Mouse (Mus musculus) heart, embryonic 13.5 days (tissue): ENCODE results near the gene Hyal3. TPM values are rescaled to one million over a fixed set of nuclear protein-coding genes. Genes with fewer than 3 reads are reported as not detected.

ENCODE experiments used
- ATAC-seq: fragments of 200-750 bp; cut with Nextera tagmentation; 2 replicates; pipeline ENCODE4 v1.8.0; 2017; ENCODE audit warnings: moderate TSS enrichment; ENCODE audit not compliant: insufficient number of reproducible peaks, low FRiP score, low TSS enrichment; ENCODE audit errors: extremely low read depth
- H3K27ac ChIP-seq: fragments of 300-500 bp; sonication (generic); replicated peaks from 2 replicates; pipeline ENCODE4 v1.5.1; 2015; ENCODE audit warnings: moderate library complexity, mild to moderate bottlenecking, inconsistent platforms
- H3K27me3 ChIP-seq: fragments of 300-500 bp; sonication (generic); replicated peaks from 2 replicates; pipeline ENCODE4 v1.6.1; 2015; ENCODE audit warnings: mild to moderate bottlenecking, inconsistent platforms
- H3K36me3 ChIP-seq: fragments of 300-500 bp; sonication (generic); 2 replicates; pipeline ENCODE4 v1.6.1; 2015; ENCODE audit warnings: mild to moderate bottlenecking, inconsistent platforms
- H3K4me1 ChIP-seq: fragments of 300-500 bp; sonication (generic); 2 replicates; pipeline ENCODE4 v1.6.1; 2015; ENCODE audit warnings: inconsistent platforms
- H3K4me2 ChIP-seq: fragments of 300-500 bp; sonication (generic); 2 replicates; pipeline ENCODE4 v1.6.1; 2015; ENCODE audit warnings: inconsistent platforms, mild to moderate bottlenecking, moderate library complexity
- H3K4me3 ChIP-seq: fragments of 300-500 bp; sonication (generic); 2 replicates; pipeline ENCODE4 v1.5.1; 2015; ENCODE audit warnings: moderate library complexity, mild to moderate bottlenecking, inconsistent platforms
- H3K9ac ChIP-seq: fragments of 300-500 bp; sonication (generic); 2 replicates; pipeline ENCODE4 v1.6.1; 2015; ENCODE audit warnings: inconsistent platforms, mild to moderate bottlenecking, moderate library complexity
- H3K9me3 ChIP-seq: fragments of 300-500 bp; sonication (generic); 2 replicates; pipeline ENCODE4 v1.6.1; 2016; ENCODE audit warnings: inconsistent platforms
- WGBS: fragments of 180-500 bp; shearing (Covaris S2); methylation state at CpG from one replicate; pipeline ENCODE4 v1.1.7; 2015; ENCODE audit warnings: mixed read lengths; 5-methylcytosine and 5-hydroxymethylcytosine counted together
- polyA plus RNA-seq: library from polyadenylated mRNA; unstranded; fragments of >200 nt; fragmentation: Nextera tagmentation; extraction: Ambion mirVana; gene quantifications from 2 replicates; pipeline ENCODE4 v1.2.1, GENCODE M21; 2015

Hyal3 gene
- polyA plus RNA-seq, 1 experiment from 2014 or later: 0.68 TPM

DNA sequence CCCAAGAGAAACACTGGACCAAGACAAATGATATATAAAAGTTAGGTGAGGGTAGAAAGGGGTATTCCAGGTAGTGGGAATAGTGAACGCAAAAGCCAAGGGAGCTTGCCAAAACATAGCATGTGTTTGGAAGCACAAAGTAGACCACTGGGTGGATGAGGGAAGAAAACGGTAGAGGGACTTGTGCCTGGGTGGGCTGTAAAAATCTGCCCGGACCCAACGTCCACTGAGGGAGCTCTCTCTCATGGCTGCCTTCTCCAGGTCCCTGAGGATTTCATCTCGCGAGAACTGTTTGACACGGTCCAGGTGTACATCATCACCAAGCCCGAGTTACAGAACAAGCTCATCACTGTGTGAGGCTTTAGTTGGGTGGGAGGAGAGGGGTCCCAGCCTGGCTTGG is 37.9 kb upstream of the Hyal3 start:
- H3K4me3 ChIP-seq: peak overlapping the region; percentile 74
- WGBS: 40% methylated on average over 8 of the region's 8 CpGs
- peak overlapping the region; percentile 97 for H3K4me2 ChIP-seq
- peaks cover 5% of the 10 kb centered on the region; the same call in 1 of the 2 replicates for H3K27me3 ChIP-seq
- H3K4me1 ChIP-seq: peaks cover 32% of the 10 kb centered on the region
- peak overlapping the region; percentile 93 for H3K9ac ChIP-seq
- H3K27ac ChIP-seq: no peak overlapping the region
- no peak for ATAC-seq
- peaks cover 49% of the 10 kb centered on the region for H3K36me3 ChIP-seq
- H3K9me3 ChIP-seq: no peaks in the 10 kb centered on the region

DNA sequence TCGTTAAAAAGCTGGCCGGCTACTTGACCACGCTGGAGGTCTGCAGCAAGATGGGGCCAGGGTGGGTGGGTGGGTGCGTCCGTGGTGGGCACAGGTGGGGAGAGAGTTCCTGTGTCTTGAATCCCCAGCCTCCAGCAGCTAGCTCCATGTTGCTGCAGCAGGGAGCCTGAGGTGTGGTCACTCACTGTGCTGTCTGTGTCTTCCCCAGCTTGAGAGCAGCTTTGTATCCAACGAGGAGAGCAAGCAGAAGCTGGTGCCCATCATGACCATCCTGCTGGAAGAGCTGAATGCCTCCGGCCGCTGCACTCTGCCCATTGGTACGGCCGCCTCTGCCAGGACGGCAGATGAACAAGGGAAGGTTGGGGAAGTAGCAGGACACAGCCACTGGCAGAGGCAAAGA is 37.3 kb upstream of the Hyal3 start:
- no peak for ATAC-seq
- Histone ChIP-seq H3K9ac (peak overlapping the region; percentile 93), H3K9me3 (no peaks in the 10 kb centered on the region), H3K36me3 (peaks cover 43% of the 10 kb centered on the region), H3K4me2 (peak overlapping the region; percentile 97; the same call in 1 of the 2 replicates), H3K4me3 (0 out of 2 replicates have a peak overlapping the region, but pooled peaks have one; percentile 74), H3K27me3 (peaks cover 10% of the 10 kb centered on the region; the same call in 1 of the 2 replicates), H3K4me1 (peaks cover 32% of the 10 kb centered on the region), H3K27ac (no peak overlapping the region)
- 83% methylated on average over 11 of the region's 11 CpGs for WGBS

DNA sequence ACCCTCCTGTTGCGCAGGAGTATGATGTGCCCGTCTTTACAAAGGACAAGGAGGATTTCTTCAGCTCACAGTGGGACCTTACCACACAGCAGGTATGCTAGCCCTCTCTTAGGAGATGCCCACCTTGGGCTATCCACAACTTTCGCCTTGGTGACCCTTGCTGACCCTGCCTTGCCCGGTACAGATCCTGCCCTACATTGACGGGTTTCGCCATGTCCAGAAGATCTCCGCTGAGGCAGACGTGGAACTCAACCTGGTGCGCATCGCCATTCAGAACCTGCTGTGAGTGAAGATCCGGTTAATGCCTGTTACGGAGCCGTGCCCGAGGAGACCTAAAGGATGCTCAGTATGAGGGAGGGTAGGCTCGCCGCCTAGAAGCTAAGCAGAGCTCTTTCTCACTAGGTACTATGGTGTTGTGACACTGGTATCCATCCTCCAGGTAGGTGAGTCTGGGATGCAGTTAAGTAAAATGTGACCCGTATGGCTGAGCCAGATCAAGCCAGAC is 36.4 kb upstream of the Hyal3 start:
- ATAC-seq: no peak
- H3K9me3 ChIP-seq: no peaks in the 10 kb centered on the region
- peaks cover 32% of the 10 kb centered on the region for H3K4me1 ChIP-seq
- no peak overlapping the region for H3K9ac ChIP-seq
- peaks cover 34% of the 10 kb centered on the region for H3K36me3 ChIP-seq
- peaks cover 20% of the 10 kb centered on the region for H3K27me3 ChIP-seq
- H3K4me3 ChIP-seq: no peak overlapping the region
- H3K4me2 ChIP-seq: no peak overlapping the region
- 93% methylated on average over 17 of the region's 17 CpGs for WGBS
- no peak overlapping the region for H3K27ac ChIP-seq

DNA sequence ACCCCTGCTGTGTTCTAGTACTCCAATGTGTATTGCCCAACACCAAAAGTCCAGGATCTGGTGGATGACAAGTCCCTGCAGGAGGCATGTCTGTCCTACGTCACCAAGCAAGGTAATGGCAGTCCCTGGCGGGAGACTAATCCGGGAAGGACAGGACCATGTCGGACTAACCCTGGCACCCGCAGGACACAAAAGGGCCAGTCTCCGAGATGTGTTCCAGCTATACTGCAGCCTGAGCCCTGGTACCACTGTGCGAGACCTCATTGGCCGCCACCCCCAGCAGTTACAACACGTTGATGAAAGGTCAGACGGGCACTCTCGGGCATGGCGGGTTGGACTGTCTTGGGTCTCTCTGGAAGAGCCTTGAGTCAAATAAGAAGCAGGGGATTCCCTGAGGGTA is 35.9 kb upstream of the Hyal3 start:
- peaks cover 32% of the 10 kb centered on the region for H3K4me1 ChIP-seq
- WGBS: 89% methylated on average over 12 of the region's 12 CpGs
- H3K9ac ChIP-seq: no peak overlapping the region
- H3K4me2 ChIP-seq: no peak overlapping the region
- H3K4me3 ChIP-seq: no peak overlapping the region
- peaks cover 29% of the 10 kb centered on the region for H3K36me3 ChIP-seq
- H3K27ac ChIP-seq: no peak overlapping the region
- H3K27me3 ChIP-seq: peaks cover 25% of the 10 kb centered on the region
- ATAC-seq: no peak
- H3K9me3 ChIP-seq: no peaks in the 10 kb centered on the region

- Histone ChIP-seq H3K27me3 (peaks cover 29% of the 10 kb centered on the region), H3K36me3 (peaks cover 24% of the 10 kb centered on the region), H3K27ac (no peak overlapping the region), H3K4me3 (no peak overlapping the region), H3K4me2 (no peak overlapping the region), H3K9me3 (no peaks in the 10 kb centered on the region), H3K9ac (no peak overlapping the region), H3K4me1 (peaks cover 32% of the 10 kb centered on the region)
- no peak for ATAC-seq
- 78% methylated on average over 10 of the region's 10 CpGs for WGBS
Observed at GRCm38 (mm10) chr9:107545199-107545598, 35.4 kb upstream of the Hyal3 start.

DNA sequence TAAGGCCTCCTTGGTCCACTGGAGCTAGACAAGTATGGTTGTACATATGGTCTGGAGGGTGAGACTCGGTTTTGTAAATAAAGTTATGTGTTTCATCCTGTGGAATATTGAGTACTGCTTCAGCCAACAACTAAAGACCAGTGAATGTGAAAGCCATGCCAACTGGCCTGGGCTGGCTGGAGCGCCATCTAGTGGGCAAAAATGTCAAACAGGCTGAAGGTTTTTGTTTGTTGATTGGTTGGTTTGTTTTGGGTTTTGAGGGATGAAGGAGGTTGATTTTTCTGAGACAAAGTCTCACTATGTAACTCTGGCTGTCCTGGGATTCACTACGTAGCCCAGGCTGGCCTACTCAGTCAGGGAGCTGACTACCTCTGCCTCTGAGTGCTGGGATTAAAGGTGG is 35.0 kb upstream of the Hyal3 start:
- WGBS: 8% methylated on average over 3 of the region's 3 CpGs

GRCm38 (mm10) chr9:107547026-107547425 is 33.6 kb upstream of the Hyal3 start, which contains the start of gene Zmynd10:
Gene Zmynd10 (plus strand): TSS chr9:107547298.
- Histone ChIP-seq H3K4me1 (peaks cover 38% of the 10 kb centered on the region), H3K27ac (0 out of 2 replicates have a peak within 1 kb of the TSS, but pooled peaks have one; percentile 12), H3K4me2 (peak within 1 kb of the TSS; percentile 61), H3K9me3 (no peaks in the 10 kb centered on the region), H3K4me3 (peak within 1 kb of the TSS; percentile 20), H3K36me3 (peaks cover 23% of the 10 kb centered on the region), H3K9ac (peak within 1 kb of the TSS; percentile 63), H3K27me3 (peaks cover 39% of the 10 kb centered on the region)
- 5% methylated on average over 20 of the region's 20 CpGs for WGBS
- ATAC-seq: no peak

More for the DNA sequence above, 35.0 kb upstream of the Hyal3 start:
- Histone ChIP-seq H3K36me3 (peaks cover 23% of the 10 kb centered on the region), H3K9ac (no peak overlapping the region), H3K27ac (no peak overlapping the region), H3K4me1 (peaks cover 33% of the 10 kb centered on the region), H3K4me3 (no peak overlapping the region), H3K27me3 (peaks cover 33% of the 10 kb centered on the region), H3K9me3 (no peaks in the 10 kb centered on the region), H3K4me2 (no peak overlapping the region)
- no peak for ATAC-seq

DNA sequence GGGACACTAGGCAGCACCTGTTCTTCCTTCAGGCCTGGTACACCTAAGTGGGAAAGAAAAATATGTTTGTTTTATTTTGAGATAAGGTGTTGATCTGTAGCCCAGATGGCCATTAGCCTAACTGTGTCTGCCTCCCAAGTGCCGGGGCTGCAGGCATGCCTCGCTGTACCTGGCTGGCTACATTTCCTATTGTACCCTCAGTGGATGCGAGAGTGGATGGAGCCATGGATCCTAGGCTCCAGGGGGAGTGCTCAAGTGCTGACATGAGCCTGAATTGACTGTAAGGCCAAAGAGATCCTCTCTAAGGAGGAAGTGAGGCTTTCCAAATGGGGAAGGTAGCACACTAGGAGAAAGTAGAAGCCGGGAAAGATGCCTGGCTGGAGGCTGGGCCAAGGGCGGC is 32.7 kb upstream of the Hyal3 start:
- Histone ChIP-seq H3K9me3 (no peaks in the 10 kb centered on the region), H3K4me3 (no peak overlapping the region), H3K36me3 (peaks cover 23% of the 10 kb centered on the region), H3K27ac (no peak overlapping the region), H3K9ac (no peak overlapping the region), H3K4me2 (no peak overlapping the region), H3K4me1 (peaks cover 39% of the 10 kb centered on the region), H3K27me3 (peaks cover 45% of the 10 kb centered on the region)
- no peak for ATAC-seq
- WGBS: 74% methylated on average over 5 of the region's 5 CpGs

- no peak for ATAC-seq
Observed at GRCm38 (mm10) chr9:107548820-107549219, 31.8 kb upstream of the Hyal3 start.

DNA sequence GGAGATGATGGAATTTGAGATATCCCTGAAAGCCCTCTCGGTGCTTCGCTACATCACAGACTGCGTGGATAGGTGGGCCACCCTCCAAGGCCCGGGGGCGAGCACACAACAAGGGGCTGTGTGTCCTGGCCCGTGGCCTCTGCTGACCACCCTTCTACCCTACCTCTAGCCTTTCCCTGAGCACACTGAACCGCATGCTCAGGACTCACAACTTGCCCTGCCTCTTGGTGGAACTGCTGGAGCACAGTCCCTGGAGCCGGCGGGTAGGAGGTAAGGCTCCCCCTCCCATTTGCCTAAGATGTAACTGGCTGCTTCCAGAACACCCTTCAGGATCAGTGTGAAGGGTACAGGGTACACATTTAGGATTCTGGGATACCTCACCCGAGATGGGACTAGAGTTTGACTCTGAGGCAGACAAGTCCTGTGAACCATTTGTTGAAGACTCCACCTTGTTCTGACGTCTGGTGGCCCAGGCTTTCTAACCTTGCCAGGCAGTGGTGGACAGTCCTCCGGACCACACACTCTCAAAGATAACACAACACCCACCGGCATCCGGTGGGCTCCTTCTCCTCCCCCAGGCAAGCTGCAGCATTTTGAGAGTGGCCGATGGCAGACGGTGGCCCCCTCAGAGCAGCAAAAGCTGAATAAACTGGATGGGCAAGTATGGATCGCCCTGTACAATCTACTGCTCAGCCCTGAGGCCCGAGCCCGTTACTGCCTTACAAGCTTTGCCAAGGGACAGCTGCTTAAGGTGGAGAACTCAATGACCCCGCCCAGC is 31.1 kb upstream of the Hyal3 start:
- peaks cover 46% of the 10 kb centered on the region for H3K27me3 ChIP-seq
- no peak overlapping the region for H3K27ac ChIP-seq
- H3K4me2 ChIP-seq: no peak overlapping the region
- H3K9ac ChIP-seq: no peak overlapping the region
- H3K36me3 ChIP-seq: peaks cover 10% of the 10 kb centered on the region
- ATAC-seq: no peak
- H3K9me3 ChIP-seq: no peaks in the 10 kb centered on the region
- H3K4me3 ChIP-seq: no peak overlapping the region
- 80% methylated on average over 20 of the region's 20 CpGs for WGBS
- H3K4me1 ChIP-seq: peaks cover 48% of the 10 kb centered on the region

More at GRCm38 (mm10) chr9:107548820-107549219, 31.8 kb upstream of the Hyal3 start:
- 82% methylated on average over 10 of the region's 10 CpGs for WGBS
- peaks cover 46% of the 10 kb centered on the region for H3K27me3 ChIP-seq
- H3K9me3 ChIP-seq: no peaks in the 10 kb centered on the region
- peaks cover 17% of the 10 kb centered on the region for H3K36me3 ChIP-seq
- H3K9ac ChIP-seq: no peak overlapping the region
- H3K4me2 ChIP-seq: no peak overlapping the region
- no peak overlapping the region for H3K4me3 ChIP-seq
- no peak overlapping the region for H3K27ac ChIP-seq
- H3K4me1 ChIP-seq: peaks cover 46% of the 10 kb centered on the region

- H3K27me3 ChIP-seq: peaks cover 46% of the 10 kb centered on the region
- H3K36me3 ChIP-seq: no peaks in the 10 kb centered on the region
- WGBS: 35% methylated on average over 23 of the region's 23 CpGs
- H3K4me1 ChIP-seq: peaks cover 50% of the 10 kb centered on the region
- peak overlapping the region; percentile 58 for H3K4me3 ChIP-seq
- peak overlapping the region; percentile 51; the same call in 1 of the 2 replicates for H3K27ac ChIP-seq
- peak overlapping the region; percentile 83 for H3K9ac ChIP-seq
- H3K9me3 ChIP-seq: no peaks in the 10 kb centered on the region
- peak overlapping the region; percentile 96 for H3K4me2 ChIP-seq
- no peak for ATAC-seq
Observed at GRCm38 (mm10) chr9:107550491-107551116, 30.0 kb upstream of the Hyal3 start.
